Mouse (Mus musculus): ENCODE data around the gene Slc2a3.

Gene Slc2a3

DNA sequence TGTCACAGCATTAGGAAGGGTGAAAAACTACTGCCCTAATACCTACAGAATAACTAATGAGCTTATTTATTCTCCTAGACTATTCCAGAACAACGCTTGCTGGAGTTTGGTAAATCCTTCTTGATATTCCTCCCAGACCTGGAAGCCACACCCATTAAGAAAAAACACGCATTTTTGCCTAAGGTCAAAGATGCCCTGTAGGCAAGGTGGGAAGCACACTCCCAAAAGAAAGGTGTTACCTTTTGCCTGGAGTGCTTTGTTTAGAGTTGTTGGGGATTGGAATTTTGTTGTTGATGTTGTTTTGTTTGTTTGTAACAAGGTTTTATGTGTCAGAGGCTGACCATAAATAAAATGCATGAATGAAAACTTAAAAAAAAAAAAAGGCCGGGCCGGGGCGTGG lies 111.4 kb downstream of the Slc2a3 start:
- no peaks in the 10 kb centered on the region for H3K27me3 ChIP-seq (ENCODE audit: control insufficient read depth, insufficient read depth, low read length, poor library complexity, severe bottlenecking)
- DNase-seq (ENCODE audit: low read depth, low spot score): no peak
- H3K36me3 ChIP-seq (ENCODE audit: control insufficient read depth, insufficient read depth, low read length, poor library complexity, severe bottlenecking): no peaks in the 10 kb centered on the region

DNA sequence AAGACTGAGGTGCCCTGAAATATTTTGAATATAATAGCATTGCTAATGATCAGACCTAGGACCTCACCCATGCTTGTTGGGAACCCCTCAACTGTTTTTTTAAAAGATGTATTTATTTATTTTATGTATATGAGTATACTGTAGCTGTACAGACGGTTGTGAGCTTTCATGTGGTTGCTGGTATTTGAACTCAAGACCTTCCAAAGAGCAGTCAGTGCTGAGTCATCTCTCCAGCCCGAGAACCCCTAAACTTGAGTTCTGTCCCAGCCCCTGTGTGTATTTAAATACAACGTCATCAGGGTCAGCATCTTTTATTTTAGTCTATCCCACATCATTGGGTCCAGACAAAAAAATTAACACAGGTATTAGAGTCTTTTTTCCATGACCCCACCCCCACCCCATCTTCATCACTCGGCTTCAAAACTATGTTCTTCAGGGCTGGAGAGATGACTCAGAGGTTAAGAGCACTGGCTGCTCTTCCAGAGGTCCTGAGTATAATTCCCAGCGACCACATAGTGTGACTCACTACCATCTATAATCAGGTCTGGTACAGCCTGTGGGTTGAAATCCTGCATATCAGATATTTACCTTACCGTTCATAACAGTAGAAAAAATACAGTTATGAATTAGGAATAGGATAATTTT lies 111.9 kb downstream of the Slc2a3 start:
- DNase-seq (ENCODE audit: low read depth, low spot score): no peak
- H3K27me3 ChIP-seq (ENCODE audit: control insufficient read depth, insufficient read depth, low read length, poor library complexity, severe bottlenecking): no peaks in the 10 kb centered on the region
- no peaks in the 10 kb centered on the region for H3K36me3 ChIP-seq (ENCODE audit: control insufficient read depth, insufficient read depth, low read length, poor library complexity, severe bottlenecking)

DNA sequence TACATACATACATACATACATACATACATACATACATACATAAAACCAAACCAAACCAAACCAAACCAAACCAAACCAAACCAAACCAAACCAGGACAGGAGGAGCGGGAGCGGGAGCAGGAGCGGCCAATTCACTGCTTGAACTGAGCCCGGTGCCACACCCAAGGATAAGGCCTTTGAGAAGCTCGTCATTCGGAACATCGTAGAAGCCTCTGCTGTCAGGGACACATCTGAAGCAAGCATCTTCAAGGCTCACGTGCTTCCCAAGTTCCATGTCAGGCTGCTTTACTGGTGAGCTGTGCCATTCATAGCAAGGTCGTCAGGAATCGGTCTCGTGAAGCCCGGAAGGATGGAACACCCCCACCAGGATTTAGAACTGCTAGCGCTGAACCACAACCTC lies 114.7 kb downstream of the Slc2a3 start:
- Histone ChIP-seq H3K27me3 (ENCODE audit: control insufficient read depth, insufficient read depth, low read length, poor library complexity, severe bottlenecking) (no peaks in the 10 kb centered on the region), H3K36me3 (ENCODE audit: control insufficient read depth, insufficient read depth, low read length, poor library complexity, severe bottlenecking) (no peaks in the 10 kb centered on the region)
- DNase-seq (ENCODE audit: low read depth, low spot score): no peak

DNA sequence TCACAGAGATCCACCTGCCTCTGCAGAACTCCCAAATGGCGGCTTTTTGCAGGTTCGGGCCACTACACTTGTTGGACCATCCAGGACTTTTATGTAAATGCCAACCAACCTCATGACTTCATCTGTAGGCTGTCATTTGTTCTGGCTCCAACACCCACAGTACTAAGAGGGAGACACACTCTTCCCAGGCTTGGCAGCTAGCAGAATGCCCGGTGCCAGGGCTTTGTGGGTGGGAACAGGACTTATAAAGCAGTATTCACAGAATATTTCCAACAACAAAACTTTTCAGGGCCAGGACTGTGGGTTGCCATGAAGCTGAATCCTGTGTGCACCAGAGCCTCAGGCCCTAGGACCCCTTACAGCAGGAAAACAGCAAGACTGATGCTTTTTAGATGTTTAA lies 118.8 kb downstream of the Slc2a3 start:
- Histone ChIP-seq H3K27me3 (ENCODE audit: control insufficient read depth, insufficient read depth, low read length, poor library complexity, severe bottlenecking) (no peaks in the 10 kb centered on the region; the same call in 1 of the 2 replicates), H3K36me3 (ENCODE audit: control insufficient read depth, insufficient read depth, low read length, poor library complexity, severe bottlenecking) (no peaks in the 10 kb centered on the region)
- no peak for DNase-seq (ENCODE audit: low read depth, low spot score)
